Mouse (Mus musculus) midbrain, embryonic 14.5 days (tissue): ENCODE data around the gene Olfr678. TPM values are rescaled to one million over a fixed set of nuclear protein-coding genes. Genes with fewer than 3 reads are reported as not detected.
"Not testable (repeated sequence)": the region's sequence is repeated elsewhere in the genome, so short reads cannot be mapped to it uniquely, and the experiment has no call there.

Experiments used
- ATAC-seq: fragments of 200-750 bp; cut with Nextera tagmentation; 2 replicates; pipeline ENCODE4 v1.8.0; 2017; ENCODE audit warnings: moderate number of reproducible peaks, moderate library complexity; ENCODE audit not compliant: low FRiP score, low TSS enrichment
- DNase-seq: peaks from one replicate; pipeline ENCODE4 v3.0.0-alpha.2; 2015
- H3K27ac ChIP-seq: fragments of 300-500 bp; sonication (generic); replicated peaks from 2 replicates; pipeline ENCODE4 v1.5.1; 2014; ENCODE audit warnings: mild to moderate bottlenecking, low read depth, low read length, moderate library complexity
- H3K27me3 ChIP-seq: fragments of 300-500 bp; sonication (generic); 2 replicates; pipeline ENCODE4 v1.6.1; 2014; ENCODE audit warnings: low read length, control low read depth, mixed read lengths; ENCODE audit not compliant: control insufficient read depth, insufficient read depth
- H3K36me3 ChIP-seq: fragments of 300-500 bp; sonication (generic); 2 replicates; pipeline ENCODE4 v1.6.1; 2014; ENCODE audit warnings: low read length, control low read depth; ENCODE audit not compliant: control insufficient read depth, insufficient read depth
- H3K4me1 ChIP-seq: fragments of 300-500 bp; sonication (generic); 2 replicates; pipeline ENCODE4 v1.6.1; 2014; ENCODE audit warnings: mild to moderate bottlenecking, antibody characterized with exemption, low read length, control low read depth; ENCODE audit not compliant: control insufficient read depth, insufficient read depth
- H3K4me2 ChIP-seq: fragments of 300-500 bp; sonication (generic); 2 replicates; pipeline ENCODE4 v1.6.1; 2014; ENCODE audit warnings: mild to moderate bottlenecking, low read length, moderate library complexity
- H3K4me3 ChIP-seq: fragments of 300-500 bp; sonication (generic); replicated peaks from 2 replicates; pipeline ENCODE4 v1.5.1; 2014; ENCODE audit warnings: low read depth, low read length
- H3K9ac ChIP-seq: fragments of 300-500 bp; sonication (generic); replicated peaks from 2 replicates; pipeline ENCODE4 v1.6.1; 2014; ENCODE audit warnings: mild to moderate bottlenecking, low read length, moderate library complexity
- H3K9me3 ChIP-seq: fragments of 300-500 bp; sonication (generic); 2 replicates; pipeline ENCODE4 v1.6.1; 2016; ENCODE audit warnings: low read length, control low read depth, mixed read lengths; ENCODE audit not compliant: control insufficient read depth
- WGBS: fragments of 180-500 bp; shearing (Covaris S2); extraction: QIAGEN DNeasy Blood & Tissue Kit; methylation state at CpG from one replicate; pipeline ENCODE4 v1.1.7; 2014; 5-methylcytosine and 5-hydroxymethylcytosine counted together
- polyA plus RNA-seq: library from polyadenylated mRNA; unstranded; fragments of >200 nt; fragmentation: Nextera tagmentation; extraction: Ambion mirVana; gene quantifications from 2 replicates; pipeline ENCODE4 v1.2.1, GENCODE M21; 2014

The Olfr678 gene
- not detected in 2 replicates for polyA plus RNA-seq

GRCm38 (mm10) chr7:105064175-105064574 lies at the start of gene Olfr678:
Gene Olfr678, plus strand, starts transcription at chr7:105064475.
- 100% methylated on average over 1 of the region's 1 CpGs for WGBS
- DNase-seq: no peak
- Histone ChIP-seq H3K9me3 (no peaks in the 10 kb centered on the region), H3K4me1 (no peaks in the 10 kb centered on the region), H3K4me2 (no peak within 1 kb of the TSS), H3K27me3 (no peaks in the 10 kb centered on the region), H3K36me3 (no peaks in the 10 kb centered on the region), H3K9ac (no peak within 1 kb of the TSS), H3K27ac (no peak within 1 kb of the TSS), H3K4me3 (no peak within 1 kb of the TSS)
- ATAC-seq: no peak

- ATAC-seq (no peak), DNase-seq (peak; percentile 8)
- H3K4me3 ChIP-seq: no peak overlapping the region
- no peaks in the 10 kb centered on the region for H3K9me3 ChIP-seq
- H3K36me3 ChIP-seq: no peaks in the 10 kb centered on the region
- H3K4me1 ChIP-seq: no peaks in the 10 kb centered on the region
- no peaks in the 10 kb centered on the region for H3K27me3 ChIP-seq
- H3K4me2 ChIP-seq: no peak overlapping the region
- WGBS: 81% methylated on average over 1 of the region's 1 CpGs
- no peak overlapping the region for H3K9ac ChIP-seq
- no peak overlapping the region for H3K27ac ChIP-seq
These were observed 41.7 kb upstream of the Olfr678 start for GRCm38 (mm10) chr7:105022530-105022929.

GRCm38 (mm10) chr7:105028360-105028759 lies 35.9 kb upstream of the Olfr678 start, which contains the start of gene Olfr675:
Gene Olfr675, minus strand, starts transcription at chr7:105028460.
- Histone ChIP-seq H3K27me3 (no peaks in the 10 kb centered on the region), H3K4me1 (no peaks in the 10 kb centered on the region), H3K9ac (no peak within 1 kb of the TSS), H3K4me2 (no peak within 1 kb of the TSS), H3K27ac (no peak within 1 kb of the TSS), H3K4me3 (no peak within 1 kb of the TSS), H3K9me3 (no peaks in the 10 kb centered on the region), H3K36me3 (no peaks in the 10 kb centered on the region)
- DNase-seq (no peak), ATAC-seq (no peak)
- WGBS: 70% methylated on average over 1 of the region's 1 CpGs

- no peaks in the 10 kb centered on the region for H3K36me3 ChIP-seq
- H3K4me2 ChIP-seq: no peak within 1 kb of the TSS
- H3K4me3 ChIP-seq: no peak within 1 kb of the TSS
- H3K9ac ChIP-seq: no peak within 1 kb of the TSS
- H3K27ac ChIP-seq: no peak within 1 kb of the TSS
- no peaks in the 10 kb centered on the region for H3K4me1 ChIP-seq
- DNase-seq (no peak), ATAC-seq (no peak)
- H3K9me3 ChIP-seq: no peaks in the 10 kb centered on the region
- no peaks in the 10 kb centered on the region for H3K27me3 ChIP-seq
These were observed 31.9 kb upstream of the Olfr678 start, which contains the start of gene Olfr676 for GRCm38 (mm10) chr7:105032398-105032797. Gene Olfr676, plus strand, starts transcription at chr7:105032698.

- not testable (repeated sequence) for H3K4me1 ChIP-seq, H3K9ac ChIP-seq, ATAC-seq, H3K27ac ChIP-seq, H3K27me3 ChIP-seq, H3K4me2 ChIP-seq, H3K36me3 ChIP-seq, H3K9me3 ChIP-seq, H3K4me3 ChIP-seq
- DNase-seq: peak; percentile 37
- WGBS: 55% methylated on average over 5 of the region's 5 CpGs
These were observed 30.4 kb upstream of the Olfr678 start for GRCm38 (mm10) chr7:105033836-105034235.

- H3K9me3 ChIP-seq: no peaks in the 10 kb centered on the region
- no peak overlapping the region for H3K27ac ChIP-seq
- no peak overlapping the region for H3K4me3 ChIP-seq
- no peak overlapping the region for H3K4me2 ChIP-seq
- no peak for ATAC-seq
- H3K4me1 ChIP-seq: no peaks in the 10 kb centered on the region
- H3K27me3 ChIP-seq: no peaks in the 10 kb centered on the region
- H3K36me3 ChIP-seq: no peaks in the 10 kb centered on the region
- DNase-seq: peak; percentile 13
- no peak overlapping the region for H3K9ac ChIP-seq
These were observed 5.3 kb upstream of the Olfr678 start for GRCm38 (mm10) chr7:105058951-105059350.

- H3K9ac ChIP-seq: no peak within 1 kb of the TSS
- no peak within 1 kb of the TSS for H3K27ac ChIP-seq
- H3K36me3 ChIP-seq: no peaks in the 10 kb centered on the region
- H3K27me3 ChIP-seq: no peaks in the 10 kb centered on the region
- no peak within 1 kb of the TSS for H3K4me3 ChIP-seq
- no peaks in the 10 kb centered on the region for H3K4me1 ChIP-seq
- H3K4me2 ChIP-seq: no peak within 1 kb of the TSS
- DNase-seq (no peak), ATAC-seq (no peak)
- 77% methylated on average over 1 of the region's 1 CpGs for WGBS
- H3K9me3 ChIP-seq: no peaks in the 10 kb centered on the region
These were observed 16.6 kb downstream of the Olfr678 start, which contains the start of gene Olfr679 for GRCm38 (mm10) chr7:105080905-105081304. Gene Olfr679, plus strand, starts transcription at chr7:105081205.

- not testable (repeated sequence) for DNase-seq, H3K4me1 ChIP-seq, H3K9me3 ChIP-seq, H3K4me2 ChIP-seq, H3K27me3 ChIP-seq, H3K27ac ChIP-seq, H3K36me3 ChIP-seq, H3K9ac ChIP-seq, ATAC-seq, H3K4me3 ChIP-seq
These were observed 28.4 kb downstream of the Olfr678 start, which contains the start of gene Olfr680-ps1 for GRCm38 (mm10) chr7:105092717-105093116. Gene Olfr680-ps1, minus strand, starts transcription at chr7:105092817.

- no peak within 1 kb of the TSS for H3K4me2 ChIP-seq
- no peaks in the 10 kb centered on the region for H3K4me1 ChIP-seq
- no peaks in the 10 kb centered on the region for H3K27me3 ChIP-seq
- H3K9me3 ChIP-seq: no peaks in the 10 kb centered on the region
- no peaks in the 10 kb centered on the region for H3K36me3 ChIP-seq
- DNase-seq (no peak), ATAC-seq (no peak)
- no peak within 1 kb of the TSS for H3K27ac ChIP-seq
- no peak within 1 kb of the TSS for H3K9ac ChIP-seq
- no peak within 1 kb of the TSS for H3K4me3 ChIP-seq
These were observed 52.3 kb downstream of the Olfr678 start, which contains the start of gene Olfr681 for GRCm38 (mm10) chr7:105116536-105116935. Gene Olfr681, plus strand, starts transcription at chr7:105116836.
